Mouse (Mus musculus) kidney, adult 2 months (tissue): ENCODE measurements around the gene Smpd4.

ENCODE experiments used
- CTCF ChIP-seq: fragments of 200-500 bp; conservative IDR thresholded peaks from 2 replicates; pipeline ENCODE4 v1.5.1; 2011; ENCODE audit warnings: low read depth, mild to moderate bottlenecking, control low read depth, low read length, moderate library complexity, mixed read lengths; ENCODE audit not compliant: insufficient read depth, insufficient read length
- POLR2A ChIP-seq: fragments of 200-500 bp; IDR thresholded peaks from one replicate; pipeline ENCODE4 v1.6.1; 2011; ENCODE audit warnings: low read depth, low read length, control low read depth

DNA sequence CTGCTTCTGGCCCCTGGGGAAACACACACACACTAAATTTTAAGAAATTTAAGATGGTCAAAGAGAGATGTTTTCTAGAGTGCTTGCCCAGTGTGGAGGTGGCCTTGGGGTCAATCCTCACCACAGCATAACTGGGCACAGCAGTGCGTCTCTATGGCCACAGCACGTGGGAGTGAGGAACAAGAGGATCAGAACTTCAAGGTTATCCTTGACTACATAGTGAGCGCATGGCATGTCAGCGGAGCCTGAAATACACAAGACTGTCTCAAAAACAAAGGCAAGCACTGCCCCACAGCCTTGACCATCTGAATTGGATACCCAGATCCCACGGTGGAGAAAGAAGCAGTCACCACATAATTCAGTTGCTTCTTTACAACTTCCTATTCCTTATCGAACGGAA is 34.6 kb upstream of the Smpd4 start:
- TF ChIP-seq POLR2A: no peak
- TF ChIP-seq CTCF: no peak
